Mouse (Mus musculus) erythroblast, embryonic 14.5 days (primary cell): ENCODE measurements at regions not wholly inside any gene's neighbourhood (a gene's known extent, or its start where the extent isn't known, plus 50 kb on each side); places are given as distances from the start of the nearest gene placed in this dataset.

Source experiments
- H3K27me3 ChIP-seq: 2 replicates; pipeline ENCODE4 v1.6.1; 2012; ENCODE audit warnings: inconsistent platforms; ENCODE audit not compliant: control insufficient read depth
- H3K36me3 ChIP-seq: 2 replicates; pipeline ENCODE4 v1.6.1; 2012; ENCODE audit warnings: mild to moderate bottlenecking, inconsistent platforms; ENCODE audit not compliant: control insufficient read depth
- H3K4me1 ChIP-seq: 2 replicates; pipeline ENCODE4 v1.6.1; 2012; ENCODE audit warnings: inconsistent platforms; ENCODE audit not compliant: control insufficient read depth
- H3K4me3 ChIP-seq: replicated peaks from 2 replicates; pipeline ENCODE3; 2012; ENCODE audit warnings: moderate library complexity, mild to moderate bottlenecking, inconsistent platforms
- H3K9me3 ChIP-seq: 2 replicates; pipeline ENCODE4 v1.6.1; 2012; ENCODE audit warnings: low read length, inconsistent platforms, mixed read lengths; ENCODE audit not compliant: control insufficient read depth
- GATA1 ChIP-seq: IDR thresholded peaks from 2 replicates; pipeline ENCODE4 v1.6.1; 2012; ENCODE audit warnings: low read length, inconsistent platforms, mixed read lengths
- TAL1 ChIP-seq: IDR thresholded peaks from 3 replicates; pipeline ENCODE4 v1.6.1; 2012; ENCODE audit warnings: low read length, inconsistent platforms, mixed read lengths

GRCm38 (mm10) chr1:73807206-73807605, 317.0 kb downstream of the Tns1 start:
- Histone ChIP-seq H3K9me3 (no peaks in the 10 kb centered on the region), H3K4me1 (no peaks in the 10 kb centered on the region), H3K36me3 (no peaks in the 10 kb centered on the region), H3K4me3 (no peak overlapping the region), H3K27me3 (no peaks in the 10 kb centered on the region)
- TF ChIP-seq GATA1, result no peak
- no peak for TF ChIP-seq TAL1

- no peaks in the 10 kb centered on the region for H3K9me3 ChIP-seq
- H3K36me3 ChIP-seq, result no peaks in the 10 kb centered on the region
- no peaks in the 10 kb centered on the region for H3K27me3 ChIP-seq
- no peaks in the 10 kb centered on the region for H3K4me1 ChIP-seq
- TF ChIP-seq GATA1, result no peak
- no peak for TF ChIP-seq TAL1
- H3K4me3 ChIP-seq, result no peak overlapping the region
These were observed 319.1 kb downstream of the Tns1 start for GRCm38 (mm10) chr1:73805156-73805555.

- TF ChIP-seq GATA1 (no peak), TAL1 (no peak)
- H3K36me3 ChIP-seq, result no peaks in the 10 kb centered on the region
- peaks cover 2% of the 10 kb centered on the region; the same call in 1 of the 2 replicates for H3K9me3 ChIP-seq
- H3K4me1 ChIP-seq, result no peaks in the 10 kb centered on the region
- H3K27me3 ChIP-seq, result no peaks in the 10 kb centered on the region
- H3K4me3 ChIP-seq, result no peak overlapping the region
These were observed 324.3 kb downstream of the Tns1 start for GRCm38 (mm10) chr1:73799996-73800395.

- Histone ChIP-seq H3K27me3 (no peaks in the 10 kb centered on the region), H3K9me3 (peaks cover 2% of the 10 kb centered on the region; the same call in 1 of the 2 replicates), H3K36me3 (no peaks in the 10 kb centered on the region), H3K4me3 (no peak overlapping the region), H3K4me1 (no peaks in the 10 kb centered on the region)
- TF ChIP-seq TAL1, result no peak
- TF ChIP-seq GATA1, result no peak
These were observed 325.0 kb downstream of the Tns1 start for GRCm38 (mm10) chr1:73799246-73799645.

GRCm38 (mm10) chr1:73797858-73798257, 326.4 kb downstream of the Tns1 start:
- Histone ChIP-seq H3K4me3 (no peak overlapping the region), H3K9me3 (peaks cover 2% of the 10 kb centered on the region; the same call in 1 of the 2 replicates), H3K27me3 (no peaks in the 10 kb centered on the region), H3K4me1 (no peaks in the 10 kb centered on the region), H3K36me3 (no peaks in the 10 kb centered on the region)
- TF ChIP-seq GATA1, result no peak
- no peak for TF ChIP-seq TAL1

DNA sequence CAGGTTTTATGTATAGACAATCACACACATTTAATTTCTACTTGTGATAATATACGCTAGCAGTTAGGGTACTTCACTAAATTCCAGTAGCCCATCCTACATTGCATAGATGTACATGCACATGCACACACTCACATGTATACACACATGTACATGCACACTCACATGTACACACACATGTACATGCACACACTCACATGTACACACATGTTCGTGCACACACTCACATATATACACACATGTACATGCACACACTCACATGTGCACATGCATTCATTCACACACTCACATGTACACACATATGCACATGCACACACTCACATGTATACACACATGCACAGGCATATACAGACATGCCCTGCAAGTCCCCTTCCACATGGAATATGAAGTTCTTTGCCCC, 326.8 kb downstream of the Tns1 start:
- Histone ChIP-seq H3K36me3 (no peaks in the 10 kb centered on the region), H3K4me1 (no peaks in the 10 kb centered on the region), H3K9me3 (peaks cover 2% of the 10 kb centered on the region; the same call in 1 of the 2 replicates), H3K4me3 (no peak overlapping the region), H3K27me3 (no peaks in the 10 kb centered on the region)
- TF ChIP-seq TAL1 (0 out of 3 replicates have a peak, but pooled peaks have one; percentile 2), GATA1 (no peak)

DNA sequence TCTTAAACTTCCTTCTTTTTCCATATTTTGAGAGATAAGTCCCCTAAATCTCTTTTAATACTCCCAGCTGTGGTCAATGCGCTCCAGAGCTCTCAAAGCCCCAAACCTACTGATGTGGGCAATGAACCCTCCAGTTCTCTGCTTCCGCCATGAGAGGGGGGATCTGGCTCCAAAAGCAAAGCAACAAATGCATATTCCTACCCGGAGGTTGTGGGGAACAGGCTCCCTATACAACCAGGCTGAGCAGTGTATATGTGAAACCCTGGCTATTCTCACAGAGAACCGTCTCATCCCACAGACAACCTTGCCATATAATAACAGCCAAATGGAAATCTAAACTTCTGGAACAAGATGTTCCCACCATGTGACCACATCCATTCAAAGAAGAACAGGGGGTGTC, 330.4 kb downstream of the Tns1 start:
- Histone ChIP-seq H3K4me3 (no peak overlapping the region), H3K27me3 (no peaks in the 10 kb centered on the region), H3K36me3 (no peaks in the 10 kb centered on the region), H3K9me3 (peaks cover 2% of the 10 kb centered on the region; the same call in 1 of the 2 replicates), H3K4me1 (no peaks in the 10 kb centered on the region)
- no peak for TF ChIP-seq TAL1
- TF ChIP-seq GATA1, result no peak

DNA sequence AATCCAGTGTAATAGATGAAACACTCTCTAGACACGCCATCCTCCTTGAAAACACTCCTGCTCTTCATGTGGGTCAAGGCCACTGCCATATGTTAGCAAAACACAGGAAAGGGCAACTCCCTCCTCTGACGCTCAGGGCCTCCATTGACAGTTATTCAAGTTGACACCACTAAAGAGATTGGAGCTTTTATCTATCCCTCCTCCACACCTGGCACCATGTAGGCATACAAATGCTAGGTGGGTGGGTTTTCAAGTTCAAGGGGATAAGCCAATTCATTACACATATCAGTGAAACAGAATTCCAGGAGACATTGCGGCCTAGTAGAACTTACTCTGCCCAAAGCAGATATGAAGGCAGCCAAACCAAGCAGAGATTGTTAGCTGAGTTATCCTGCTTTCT, 331.0 kb downstream of the Tns1 start:
- no peak overlapping the region for H3K4me3 ChIP-seq
- TF ChIP-seq GATA1 (no peak), TAL1 (no peak)
- H3K4me1 ChIP-seq, result no peaks in the 10 kb centered on the region
- no peaks in the 10 kb centered on the region for H3K27me3 ChIP-seq
- no peaks in the 10 kb centered on the region for H3K36me3 ChIP-seq
- H3K9me3 ChIP-seq, result peaks cover 2% of the 10 kb centered on the region; the same call in 1 of the 2 replicates

GRCm38 (mm10) chr1:73792311-73792710, 331.9 kb downstream of the Tns1 start:
- no peaks in the 10 kb centered on the region; the same call in 1 of the 2 replicates for H3K9me3 ChIP-seq
- H3K27me3 ChIP-seq, result no peaks in the 10 kb centered on the region
- H3K4me3 ChIP-seq, result no peak overlapping the region
- TF ChIP-seq TAL1 (no peak), GATA1 (no peak)
- no peaks in the 10 kb centered on the region for H3K36me3 ChIP-seq
- H3K4me1 ChIP-seq, result no peaks in the 10 kb centered on the region

- Histone ChIP-seq H3K36me3 (no peaks in the 10 kb centered on the region), H3K4me3 (no peak overlapping the region), H3K27me3 (no peaks in the 10 kb centered on the region), H3K9me3 (no peaks in the 10 kb centered on the region), H3K4me1 (no peaks in the 10 kb centered on the region)
- TF ChIP-seq GATA1 (no peak), TAL1 (no peak)
These were observed 336.6 kb downstream of the Tns1 start for GRCm38 (mm10) chr1:73787666-73788065.
